Mouse (Mus musculus) lung, postnatal 0 days (tissue): ENCODE results near the gene Fras1. TPM values are rescaled to one million over a fixed set of nuclear protein-coding genes. Genes with fewer than 3 reads are reported as not detected.

Source experiments
- ATAC-seq: fragments of 200-750 bp; cut with Nextera tagmentation; 2 replicates; pipeline ENCODE4 v1.8.0; 2017; ENCODE audit warnings: moderate library complexity
- DNase-seq: peaks from one replicate; pipeline ENCODE4 v3.0.0-alpha.2; 2016; ENCODE audit warnings: low spot score
- H3K27ac ChIP-seq: fragments of 300-500 bp; sonication (generic); 2 replicates; pipeline ENCODE4 v1.5.1; 2014; ENCODE audit warnings: antibody characterized with exemption, mild to moderate bottlenecking, low read length, mixed read lengths
- H3K27me3 ChIP-seq: fragments of 300-500 bp; sonication (generic); replicated peaks from 2 replicates; pipeline ENCODE4 v1.6.1; 2014; ENCODE audit warnings: low read length, mixed read lengths; ENCODE audit not compliant: insufficient read depth
- H3K36me3 ChIP-seq: fragments of 300-500 bp; sonication (generic); 2 replicates; pipeline ENCODE4 v1.6.1; 2014; ENCODE audit warnings: low read length, mixed read lengths; ENCODE audit not compliant: insufficient read depth
- H3K4me1 ChIP-seq: fragments of 300-500 bp; sonication (generic); 2 replicates; pipeline ENCODE4 v1.6.1; 2014; ENCODE audit warnings: antibody characterized with exemption, low read depth, low read length, mixed read lengths; ENCODE audit not compliant: insufficient read depth
- H3K4me2 ChIP-seq: fragments of 300-500 bp; sonication (generic); replicated peaks from 2 replicates; pipeline ENCODE4 v1.6.1; 2014; ENCODE audit warnings: low read depth, mild to moderate bottlenecking, low read length, moderate library complexity, mixed read lengths
- H3K4me3 ChIP-seq: fragments of 300-500 bp; sonication (generic); 2 replicates; pipeline ENCODE4 v1.5.1; 2014; ENCODE audit warnings: low read depth, low read length
- H3K9ac ChIP-seq: fragments of 300-500 bp; sonication (generic); replicated peaks from 2 replicates; pipeline ENCODE4 v1.6.1; 2014; ENCODE audit warnings: low read depth, mild to moderate bottlenecking
- H3K9me3 ChIP-seq: fragments of 300-500 bp; sonication (generic); 2 replicates; pipeline ENCODE4 v1.6.1; 2016; ENCODE audit warnings: low read length, mixed read lengths
- CTCF ChIP-seq: IDR thresholded peaks from 2 replicates; pipeline ENCODE4 v1.5.1; 2016; ENCODE audit warnings: antibody characterized with exemption, mild to moderate bottlenecking
- EP300 ChIP-seq: IDR thresholded peaks from 2 replicates; pipeline ENCODE4 v1.6.1; 2016; ENCODE audit warnings: antibody characterized with exemption, mild to moderate bottlenecking, control low read depth
- WGBS: fragments of 180-500 bp; shearing (Covaris S2); extraction: QIAGEN DNeasy Blood & Tissue Kit; methylation state at CpG from one replicate; pipeline ENCODE4 v1.1.7; 2014; 5-methylcytosine and 5-hydroxymethylcytosine counted together
- polyA plus RNA-seq: library from polyadenylated mRNA; unstranded; fragments of >200 nt; fragmentation: Nextera tagmentation; extraction: Ambion mirVana; gene quantifications from 2 replicates; pipeline ENCODE4 v1.2.1, GENCODE M21; 2015

The Fras1 gene
- polyA plus RNA-seq, 1 experiment from 2014 or later = 8.0 TPM

DNA sequence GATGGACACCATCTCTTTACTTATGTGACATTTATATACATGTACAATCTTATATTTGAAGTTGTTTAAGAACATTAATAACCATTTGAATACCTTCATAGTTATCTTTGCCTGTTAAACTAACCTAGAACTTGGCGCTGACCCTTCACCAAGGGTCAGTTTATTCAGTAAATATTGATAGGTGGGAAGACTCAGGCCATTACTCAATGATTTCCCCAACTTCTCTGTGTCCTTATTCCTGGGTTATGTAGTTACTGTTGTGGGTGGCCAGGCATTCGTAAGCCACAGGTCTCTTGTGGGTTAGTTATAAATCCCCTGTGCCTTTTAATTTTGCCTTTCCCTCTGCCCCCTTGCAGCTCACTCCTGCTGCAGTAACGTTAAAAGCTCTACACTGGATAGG lies 162.8 kb downstream of the Fras1 start:
- Histone ChIP-seq H3K9me3 (no peaks in the 10 kb centered on the region), H3K4me3 (no peak overlapping the region), H3K36me3 (no peaks in the 10 kb centered on the region), H3K27ac (no peak overlapping the region), H3K4me1 (no peaks in the 10 kb centered on the region), H3K9ac (no peak overlapping the region), H3K4me2 (no peak overlapping the region), H3K27me3 (no peaks in the 10 kb centered on the region)
- no peak for TF ChIP-seq EP300
- TF ChIP-seq CTCF = no peak
- ATAC-seq (no peak), DNase-seq (no peak)
- WGBS = 81% methylated on average over 3 of the region's 3 CpGs

DNA sequence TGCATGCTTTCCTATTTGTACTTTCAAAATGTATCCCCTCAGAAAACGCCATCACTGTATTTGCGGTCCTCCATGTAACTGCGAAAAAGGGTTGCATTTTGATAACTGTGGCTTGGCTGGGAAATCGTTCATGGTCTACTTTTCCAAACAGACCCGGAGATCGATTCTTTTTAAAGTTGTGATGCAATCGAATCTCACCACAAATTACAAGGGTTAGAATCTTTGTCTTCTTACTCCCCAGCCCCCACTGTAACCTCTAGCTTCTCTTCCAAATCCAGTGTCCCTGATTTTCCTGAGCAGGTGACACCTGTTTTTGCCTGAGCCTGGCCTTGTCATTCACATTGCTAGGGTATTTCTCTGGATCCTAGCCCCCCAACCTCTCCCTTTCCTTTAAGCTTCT lies 163.2 kb downstream of the Fras1 start:
- no peak overlapping the region for H3K9ac ChIP-seq
- 89% methylated on average over 7 of the region's 7 CpGs for WGBS
- H3K4me2 ChIP-seq = no peak overlapping the region
- no peaks in the 10 kb centered on the region for H3K27me3 ChIP-seq
- H3K9me3 ChIP-seq = no peaks in the 10 kb centered on the region
- no peak for TF ChIP-seq EP300
- TF ChIP-seq CTCF = no peak
- no peaks in the 10 kb centered on the region for H3K4me1 ChIP-seq
- no peak overlapping the region for H3K27ac ChIP-seq
- no peaks in the 10 kb centered on the region for H3K36me3 ChIP-seq
- DNase-seq (no peak), ATAC-seq (no peak)
- no peak overlapping the region for H3K4me3 ChIP-seq

DNA sequence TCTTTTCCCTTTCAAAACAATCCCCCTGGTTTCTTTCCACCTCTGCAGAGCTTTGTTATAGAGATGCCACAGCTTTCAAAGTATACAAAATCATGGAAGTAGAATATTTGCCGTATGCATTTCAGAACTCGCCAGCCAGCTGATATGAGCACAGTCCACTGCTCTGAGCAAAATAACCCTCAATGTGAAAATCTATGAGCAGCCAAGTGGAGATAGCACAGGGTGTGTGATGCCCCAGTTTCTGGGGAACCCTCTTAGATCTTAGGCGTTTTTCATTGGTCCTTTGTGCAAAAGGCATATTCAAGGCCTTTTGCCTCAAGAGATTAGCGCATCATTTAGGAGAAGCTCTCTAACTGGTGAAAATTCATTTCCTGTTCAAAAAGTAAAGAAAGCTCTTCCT lies 170.4 kb downstream of the Fras1 start:
- Histone ChIP-seq H3K9me3 (no peaks in the 10 kb centered on the region), H3K4me1 (no peaks in the 10 kb centered on the region), H3K9ac (no peak overlapping the region), H3K36me3 (no peaks in the 10 kb centered on the region), H3K4me3 (no peak overlapping the region), H3K4me2 (no peak overlapping the region), H3K27me3 (no peaks in the 10 kb centered on the region), H3K27ac (no peak overlapping the region)
- 87% methylated on average over 4 of the region's 4 CpGs for WGBS
- no peak for ATAC-seq
- TF ChIP-seq EP300 (no peak), CTCF (no peak)
- DNase-seq = no peak

DNA sequence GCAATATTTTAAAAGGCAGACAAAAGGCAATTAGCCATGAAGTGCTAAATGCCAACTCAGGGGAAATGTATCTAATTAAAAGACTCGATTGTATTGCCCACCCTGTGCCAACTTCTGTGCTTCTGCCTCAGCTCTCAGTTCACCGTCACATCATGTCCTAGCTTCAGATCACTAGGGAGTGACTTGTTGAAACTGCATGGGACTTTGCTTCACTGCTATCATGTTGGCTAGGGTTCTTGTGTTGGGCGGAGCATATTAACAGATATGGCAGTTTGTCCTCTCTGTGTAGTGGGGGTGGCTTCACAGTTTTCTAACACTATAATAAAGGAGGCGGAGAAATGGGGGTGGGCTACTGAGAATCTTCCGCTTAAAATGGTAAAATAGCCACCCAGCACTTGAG lies 172.2 kb downstream of the Fras1 start:
- TF ChIP-seq EP300 = no peak
- TF ChIP-seq CTCF = no peak
- WGBS = 89% methylated on average over 5 of the region's 5 CpGs
- no peaks in the 10 kb centered on the region for H3K9me3 ChIP-seq
- no peak for DNase-seq
- no peaks in the 10 kb centered on the region for H3K36me3 ChIP-seq
- H3K4me1 ChIP-seq = no peaks in the 10 kb centered on the region
- ATAC-seq = no peak
- no peaks in the 10 kb centered on the region for H3K27me3 ChIP-seq
- H3K9ac ChIP-seq = no peak overlapping the region
- no peak overlapping the region for H3K4me2 ChIP-seq
- no peak overlapping the region for H3K27ac ChIP-seq
- no peak overlapping the region for H3K4me3 ChIP-seq

DNA sequence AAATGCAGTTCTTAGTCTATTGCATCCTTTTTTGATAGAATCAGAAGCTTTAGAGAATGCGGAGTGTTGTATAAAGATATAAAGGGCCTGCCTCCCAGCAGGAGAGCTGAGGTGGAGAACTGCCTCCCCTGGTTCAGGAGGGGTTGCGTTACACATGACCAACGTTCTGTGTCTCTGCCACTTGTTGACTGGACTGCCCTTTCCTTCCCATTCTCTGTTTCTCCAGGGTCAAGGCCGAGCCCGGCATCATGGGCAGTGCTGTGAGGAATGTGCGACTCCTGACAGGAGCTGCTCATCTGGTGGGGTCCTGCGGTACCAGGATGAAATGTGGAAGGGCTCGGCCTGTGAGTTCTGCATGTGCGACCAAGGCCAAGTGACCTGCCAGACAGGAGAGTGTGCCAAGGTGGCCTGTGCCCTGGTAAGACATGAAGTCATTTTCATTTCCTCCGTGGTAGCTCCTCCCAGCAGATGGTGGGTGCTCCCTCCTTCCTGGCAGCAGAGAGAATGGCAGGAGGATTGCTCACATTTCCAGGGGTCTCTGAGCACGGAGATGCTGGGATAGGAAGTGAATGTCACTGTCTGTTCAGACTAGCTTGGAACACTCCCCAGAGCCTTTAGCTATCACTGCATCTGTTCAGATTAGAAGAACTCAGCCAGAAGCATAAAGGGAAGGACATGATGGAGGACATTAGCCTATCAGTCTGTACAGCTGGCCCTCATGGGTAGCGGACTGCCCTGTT lies 181.4 kb downstream of the Fras1 start:
- no peak overlapping the region for H3K27ac ChIP-seq
- no peaks in the 10 kb centered on the region for H3K27me3 ChIP-seq
- H3K9me3 ChIP-seq = no peaks in the 10 kb centered on the region
- H3K4me3 ChIP-seq = no peak overlapping the region
- ATAC-seq (no peak), DNase-seq (no peak)
- no peak for TF ChIP-seq CTCF
- no peak for TF ChIP-seq EP300
- 82% methylated on average over 12 of the region's 12 CpGs for WGBS
- H3K4me2 ChIP-seq = no peak overlapping the region
- no peaks in the 10 kb centered on the region for H3K4me1 ChIP-seq
- no peaks in the 10 kb centered on the region for H3K36me3 ChIP-seq
- no peak overlapping the region for H3K9ac ChIP-seq

DNA sequence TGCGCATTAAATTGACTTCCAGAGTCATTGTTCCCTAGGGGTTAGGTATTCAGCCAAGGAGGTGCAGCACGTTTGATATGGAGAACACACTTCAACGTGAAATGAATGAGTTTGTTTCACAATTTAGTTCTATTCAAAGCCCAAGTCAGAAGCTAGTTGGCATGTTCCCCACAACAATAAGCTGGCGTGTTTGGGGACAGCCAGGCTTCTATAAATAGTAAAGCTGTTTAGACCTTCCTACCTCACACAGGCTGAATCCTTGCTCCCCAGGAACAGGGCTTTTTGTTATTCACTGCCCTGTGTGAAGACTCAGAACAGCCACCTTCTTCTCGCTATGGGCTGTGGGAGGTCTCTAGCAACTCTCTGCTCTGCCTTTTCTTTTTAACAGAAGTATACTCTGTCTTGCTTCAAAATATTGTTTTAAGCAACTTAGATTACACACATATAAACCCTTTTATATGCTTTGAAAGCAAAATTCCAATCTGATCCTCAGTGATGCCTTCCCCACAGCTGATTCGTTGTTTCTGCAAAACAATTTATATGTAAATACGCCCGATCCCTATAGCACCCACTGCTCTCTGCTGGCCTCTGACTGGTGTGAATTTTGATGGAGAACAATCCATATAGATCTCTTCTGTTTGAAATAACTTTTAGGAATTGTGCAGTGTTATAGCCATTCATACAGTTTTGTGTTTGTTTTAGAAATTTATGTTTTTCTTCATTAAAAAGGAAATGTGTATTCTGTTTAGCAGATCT lies 184.5 kb downstream of the Fras1 start:
- Histone ChIP-seq H3K9ac (no peak overlapping the region), H3K27ac (no peak overlapping the region), H3K27me3 (no peaks in the 10 kb centered on the region), H3K4me2 (no peak overlapping the region), H3K4me1 (no peaks in the 10 kb centered on the region), H3K36me3 (no peaks in the 10 kb centered on the region), H3K9me3 (no peaks in the 10 kb centered on the region), H3K4me3 (no peak overlapping the region)
- no peak for TF ChIP-seq CTCF
- no peak for TF ChIP-seq EP300
- ATAC-seq = no peak
- 53% methylated on average over 8 of the region's 8 CpGs for WGBS
- DNase-seq = peak; percentile 25
